In genomic region chr5:21271386-21272354, GRCm38 (mm10) we compare ENCODE assay signal across 8 mouse cellular contexts.
DNase-seq lines count a peak whose midpoint lies in the region; ATAC-seq and TF ChIP-seq lines count a peak whose summit lies in the region.
"Had no signal": no experiment of that assay in that cellular context is flagged by ENCODE, and none has a peak within 500 bp of the region (broad histone marks: within the 10 kb centered on the region; RNA-seq: fewer than 3 reads in every experiment).

No protein-coding gene starts in this region.

- H3K4me3 ChIP-seq in kidney, embryonic 16.5 days (ENCODE audit: low read length), result no peak overlapping the region
- no peak overlapping the region for H3K4me3 ChIP-seq in hindbrain, postnatal 0 days (ENCODE audit: low read length)
- no peak overlapping the region for H3K4me3 ChIP-seq in neural tube, embryonic 15.5 days (replicated peaks)

- peaks cover 12% of the 10 kb centered on the region; the same call in 1 of the 2 replicates for H3K4me1 ChIP-seq in kidney, embryonic 16.5 days (ENCODE audit: insufficient read depth, low read length)
- no peaks in the 10 kb centered on the region for H3K4me1 ChIP-seq in hindbrain, postnatal 0 days (ENCODE audit: insufficient read depth, low read length)
- H3K4me1 ChIP-seq in neural tube, embryonic 15.5 days, result no peaks in the 10 kb centered on the region; the same call in 1 of the 2 replicates

- peak; percentile 98 for ATAC-seq in kidney, embryonic 16.5 days (ENCODE audit: low FRiP score, low TSS enrichment)
- 0 out of 2 replicates have a peak, but pooled peaks have one; percentile 58 for ATAC-seq in hindbrain, postnatal 0 days
- ATAC-seq in neural tube, embryonic 15.5 days (ENCODE audit: low FRiP score), result peak; percentile 50; the same call in 1 of the 2 replicates
- ATAC-seq: forebrain, embryonic 14.5 days had no signal

- WGBS in kidney, embryonic 16.5 days, result 34% methylated on average over 9 of the region's 9 CpGs
- 44% methylated on average over 9 of the region's 9 CpGs for WGBS in hindbrain, postnatal 0 days
- 49% methylated on average over 9 of the region's 9 CpGs for WGBS in neural tube, embryonic 15.5 days

- DNase-seq in kidney, adult 9 months, result no peak
- DNase-seq in embryo, embryonic 10.5 days (ENCODE audit: low spot score), result peak; percentile 25
- DNase-seq in hindbrain, postnatal 0 days (ENCODE audit: low spot score), result no peak
- no peak for DNase-seq in cerebellum, postnatal 36 days
- DNase-seq in urinary bladder, adult 18-20 months (ENCODE audit: low spot score in 2 of 2), result no peak

- H3K9me3 ChIP-seq in kidney, embryonic 16.5 days (ENCODE audit: low read length), result no peaks in the 10 kb centered on the region
- H3K9me3 ChIP-seq in hindbrain, postnatal 0 days (ENCODE audit: low read length), result no peaks in the 10 kb centered on the region
- no peaks in the 10 kb centered on the region for H3K9me3 ChIP-seq in neural tube, embryonic 15.5 days (replicated peaks)

- H3K4me2 ChIP-seq in kidney, embryonic 16.5 days (replicated peaks; ENCODE audit: low read depth, low read length), result no peak overlapping the region
- H3K4me2 ChIP-seq in hindbrain, postnatal 0 days (ENCODE audit: low read depth, low read length), result no peak overlapping the region
- H3K4me2 ChIP-seq in neural tube, embryonic 15.5 days, result no peak overlapping the region

- H3K36me3 ChIP-seq in kidney, embryonic 16.5 days (ENCODE audit: insufficient read depth, low read length), result no peaks in the 10 kb centered on the region
- no peaks in the 10 kb centered on the region for H3K36me3 ChIP-seq in hindbrain, postnatal 0 days (ENCODE audit: insufficient read depth, low read length)
- H3K36me3 ChIP-seq in neural tube, embryonic 15.5 days, result no peaks in the 10 kb centered on the region

- no peak overlapping the region for H3K9ac ChIP-seq in kidney, embryonic 16.5 days (replicated peaks; ENCODE audit: low read length)
- H3K9ac ChIP-seq in hindbrain, postnatal 0 days (replicated peaks; ENCODE audit: low read length), result no peak overlapping the region
- H3K9ac ChIP-seq in neural tube, embryonic 15.5 days (replicated peaks), result no peak overlapping the region

- H3K27ac ChIP-seq in kidney, embryonic 16.5 days (ENCODE audit: low read length), result peak overlapping the region; percentile 3; the same call in 1 of the 2 replicates
- H3K27ac ChIP-seq in hindbrain, postnatal 0 days, result no peak overlapping the region
- no peak overlapping the region for H3K27ac ChIP-seq in neural tube, embryonic 15.5 days (replicated peaks)

- H3K27me3 ChIP-seq in kidney, embryonic 16.5 days (ENCODE audit: insufficient read depth, low read length), result no peaks in the 10 kb centered on the region
- no peaks in the 10 kb centered on the region for H3K27me3 ChIP-seq in hindbrain, postnatal 0 days (ENCODE audit: insufficient read depth, low read length)
- H3K27me3 ChIP-seq in neural tube, embryonic 15.5 days (replicated peaks), result no peaks in the 10 kb centered on the region

- TF ChIP-seq CTCF in hindbrain, postnatal 0 days (IDR thresholded peaks at IDR 0.05; ENCODE audit: low read depth), result no peak
